8 mouse cellular contexts compared by ENCODE assay signal in genomic region chr7:5079365-5080009, GRCm38 (mm10). TPM values are rescaled to one million over a fixed set of nuclear protein-coding genes. Genes with fewer than 3 reads are reported as not detected.
DNase-seq lines count a peak whose midpoint lies in the region; ATAC-seq and TF ChIP-seq lines count a peak whose summit lies in the region.
"Not testable (repeated sequence)": the region's sequence is repeated elsewhere in the genome, so short reads cannot be mapped to it uniquely, and the experiment has no call there.

No protein-coding gene starts in this region.

- H3K9me3 ChIP-seq in forebrain, embryonic 12.5 days; heart, embryonic 15.5 days (replicated peaks); intestine, embryonic 16.5 days (ENCODE audit: control insufficient read depth, low read length); limb, embryonic 14.5 days (ENCODE audit: control insufficient read depth, low read length); lung, embryonic 16.5 days (ENCODE audit: control insufficient read depth, low read length); neural tube, embryonic 11.5 days (ENCODE audit: control insufficient read depth, low read length): not testable (repeated sequence)

- peak; percentile 37 for ATAC-seq in forebrain, embryonic 12.5 days (ENCODE audit: low FRiP score)
- peak; percentile 3; the same call in 1 of the 2 replicates for ATAC-seq in heart, embryonic 15.5 days (replicated peaks; ENCODE audit: insufficient number of reproducible peaks, insufficient read depth, low FRiP score, low read depth)
- peak; percentile 8 for ATAC-seq in intestine, embryonic 16.5 days
- peak; percentile 0; the same call in 1 of the 2 replicates for ATAC-seq in limb, embryonic 14.5 days (ENCODE audit: low FRiP score, low read depth)
- peak; percentile 29 for ATAC-seq in lung, embryonic 16.5 days (ENCODE audit: low read depth)
- ATAC-seq in neural tube, embryonic 11.5 days (ENCODE audit: insufficient read depth, low FRiP score, low TSS enrichment), result peak; percentile 29; the same call in 1 of the 2 replicates

- TF ChIP-seq CTCF in thymus, adult 2 months (IDR thresholded peaks at IDR 0.05; ENCODE audit: borderline replicate concordance, control insufficient read depth, extremely low read depth, insufficient read depth, low read length, poor library complexity), result not testable (repeated sequence)

- not testable (repeated sequence) for H3K9ac ChIP-seq in forebrain, embryonic 12.5 days; neural tube, embryonic 11.5 days (ENCODE audit: low read length)
- peak overlapping the region; percentile 41; the same call in 1 of the 2 replicates for H3K9ac ChIP-seq in heart, embryonic 15.5 days
- peak overlapping the region; percentile 99; the same call in 1 of the 2 replicates for H3K9ac ChIP-seq in intestine, embryonic 16.5 days (ENCODE audit: low read depth, low read length)
- H3K9ac ChIP-seq in limb, embryonic 14.5 days (ENCODE audit: low read depth, low read length, severe bottlenecking), result peak overlapping the region; percentile 97; the same call in 1 of the 2 replicates
- H3K9ac ChIP-seq in lung, embryonic 16.5 days (ENCODE audit: low read length), result peak overlapping the region; percentile 99

- H3K4me1 ChIP-seq in brown adipose tissue, adult 24 weeks (ENCODE audit: control insufficient read depth, insufficient read depth, insufficient read length, low read length), result peaks cover 23% of the 10 kb centered on the region
- peaks cover 16% of the 10 kb centered on the region for H3K4me1 ChIP-seq in forebrain, embryonic 12.5 days
- peaks cover 26% of the 10 kb centered on the region for H3K4me1 ChIP-seq in heart, embryonic 15.5 days (replicated peaks)
- peaks cover 10% of the 10 kb centered on the region for H3K4me1 ChIP-seq in intestine, embryonic 16.5 days (ENCODE audit: control insufficient read depth, insufficient read depth, low read length)
- not testable (repeated sequence) for H3K4me1 ChIP-seq in limb, embryonic 14.5 days (ENCODE audit: control insufficient read depth, insufficient read depth, low read length); thymus, adult 2 months (replicated peaks; ENCODE audit: control insufficient read depth, insufficient read depth, low read length)
- H3K4me1 ChIP-seq in lung, embryonic 16.5 days (replicated peaks; ENCODE audit: control insufficient read depth, insufficient read depth, low read length), result peaks cover 17% of the 10 kb centered on the region
- peaks cover 12% of the 10 kb centered on the region; the same call in 1 of the 2 replicates for H3K4me1 ChIP-seq in neural tube, embryonic 11.5 days (ENCODE audit: control insufficient read depth, insufficient read depth, low read length)

- not testable (repeated sequence) for DNase-seq in limb, embryonic 14.5 days (ENCODE audit: low spot score); neural tube, embryonic 11.5 days (ENCODE audit: low spot score); thymus, adult 2 months

- peak overlapping the region; percentile 71 for H3K4me3 ChIP-seq in brown adipose tissue, adult 24 weeks (ENCODE audit: insufficient read depth, low read depth, low read length)
- H3K4me3 ChIP-seq in forebrain, embryonic 12.5 days (replicated peaks), result peak overlapping the region; percentile 94
- H3K4me3 ChIP-seq in heart, embryonic 15.5 days, result peak overlapping the region; percentile 96
- H3K4me3 ChIP-seq in intestine, embryonic 16.5 days (ENCODE audit: low read length), result peak overlapping the region; percentile 100
- peak overlapping the region; percentile 99 for H3K4me3 ChIP-seq in limb, embryonic 14.5 days (replicated peaks; ENCODE audit: low read length)
- H3K4me3 ChIP-seq in lung, embryonic 16.5 days (ENCODE audit: low read length), result peak overlapping the region; percentile 97
- peak overlapping the region; percentile 93 for H3K4me3 ChIP-seq in neural tube, embryonic 11.5 days (ENCODE audit: low read depth, low read length)
- H3K4me3 ChIP-seq in thymus, adult 2 months (ENCODE audit: control insufficient read depth, insufficient read depth, low read length), result peak overlapping the region; percentile 20; the same call in 1 of the 2 replicates

- H3K27ac ChIP-seq in brown adipose tissue, adult 24 weeks (replicated peaks; ENCODE audit: low read depth, low read length), result peak overlapping the region; percentile 88
- peak overlapping the region; percentile 90 for H3K27ac ChIP-seq in forebrain, embryonic 12.5 days
- peak overlapping the region; percentile 97 for H3K27ac ChIP-seq in heart, embryonic 15.5 days
- H3K27ac ChIP-seq in intestine, embryonic 16.5 days (ENCODE audit: low read length), result peak overlapping the region; percentile 97
- peak overlapping the region; percentile 90 for H3K27ac ChIP-seq in limb, embryonic 14.5 days (replicated peaks; ENCODE audit: low read depth, low read length)
- H3K27ac ChIP-seq in lung, embryonic 16.5 days (ENCODE audit: low read length), result peak overlapping the region; percentile 94
- H3K27ac ChIP-seq in neural tube, embryonic 11.5 days (ENCODE audit: low read depth, low read length); thymus, adult 2 months (ENCODE audit: control insufficient read depth, insufficient read depth, low read length): not testable (repeated sequence)

- TF ChIP-seq POLR2A in limb, embryonic 14.5 days (IDR thresholded peaks at IDR 0.05; ENCODE audit: borderline replicate concordance, extremely low read depth, insufficient read depth, insufficient read length), result 0 out of 2 replicates have a peak, but pooled peaks have one; percentile 4
- not testable (repeated sequence) for TF ChIP-seq POLR2A in thymus, adult 2 months (IDR thresholded peaks at IDR 0.05; ENCODE audit: control insufficient read depth, extremely low read depth, insufficient read depth, low read length, poor library complexity)

- WGBS in forebrain, embryonic 12.5 days, result 49% methylated on average over 9 of the region's 13 CpGs
- WGBS in heart, embryonic 15.5 days, result 45% methylated on average over 11 of the region's 13 CpGs
- 48% methylated on average over 9 of the region's 13 CpGs for WGBS in intestine, embryonic 16.5 days
- WGBS in limb, embryonic 14.5 days, result 38% methylated on average over 7 of the region's 13 CpGs
- WGBS in lung, embryonic 16.5 days, result 29% methylated on average over 9 of the region's 13 CpGs
- WGBS in neural tube, embryonic 11.5 days, result 51% methylated on average over 10 of the region's 13 CpGs
- 58% methylated on average over 9 of the region's 13 CpGs for WGBS in thymus, adult 2 months

- H3K27me3 ChIP-seq in forebrain, embryonic 12.5 days; heart, embryonic 15.5 days; intestine, embryonic 16.5 days (replicated peaks; ENCODE audit: control insufficient read depth, insufficient read depth, low read length); limb, embryonic 14.5 days (ENCODE audit: control insufficient read depth, insufficient read depth, low read length); lung, embryonic 16.5 days (ENCODE audit: control insufficient read depth, insufficient read depth, low read depth, low read length); neural tube, embryonic 11.5 days (ENCODE audit: control insufficient read depth, insufficient read depth, low read length); thymus, adult 2 months (ENCODE audit: control insufficient read depth, insufficient read depth, low read length): not testable (repeated sequence)

- peak overlapping the region; percentile 92 for H3K4me2 ChIP-seq in forebrain, embryonic 12.5 days
- H3K4me2 ChIP-seq in heart, embryonic 15.5 days, result peak overlapping the region; percentile 88
- peak overlapping the region; percentile 59 for H3K4me2 ChIP-seq in intestine, embryonic 16.5 days (ENCODE audit: low read depth, low read length)
- H3K4me2 ChIP-seq in limb, embryonic 14.5 days (replicated peaks; ENCODE audit: low read depth, low read length, severe bottlenecking), result peak overlapping the region; percentile 87
- H3K4me2 ChIP-seq in lung, embryonic 16.5 days (ENCODE audit: low read depth, low read length), result peak overlapping the region; percentile 84
- peak overlapping the region; percentile 35; the same call in 1 of the 2 replicates for H3K4me2 ChIP-seq in neural tube, embryonic 11.5 days (ENCODE audit: low read depth)

- peaks cover 61% of the 10 kb centered on the region for H3K36me3 ChIP-seq in forebrain, embryonic 12.5 days (replicated peaks)
- H3K36me3 ChIP-seq in heart, embryonic 15.5 days, result peaks cover 48% of the 10 kb centered on the region
- H3K36me3 ChIP-seq in intestine, embryonic 16.5 days (ENCODE audit: control insufficient read depth, insufficient read depth, low read length), result peaks cover 20% of the 10 kb centered on the region; the same call in 1 of the 2 replicates
- peaks cover 62% of the 10 kb centered on the region for H3K36me3 ChIP-seq in limb, embryonic 14.5 days (ENCODE audit: control insufficient read depth, insufficient read depth, low read length)
- peaks cover 38% of the 10 kb centered on the region for H3K36me3 ChIP-seq in lung, embryonic 16.5 days (ENCODE audit: control insufficient read depth, insufficient read depth, low read length)
- H3K36me3 ChIP-seq in neural tube, embryonic 11.5 days (ENCODE audit: control insufficient read depth, insufficient read depth, low read length), result peaks cover 11% of the 10 kb centered on the region
- H3K36me3 ChIP-seq in thymus, adult 2 months (ENCODE audit: control insufficient read depth, insufficient read depth, low read length), result peaks cover 46% of the 10 kb centered on the region

RNA-seq across cellular contexts. Expression of gene Epn1, which starts 0.5 kb away (rescaled TPM):
- 66.5 and 69.5 TPM in 2 replicates for polyA plus RNA-seq in brown adipose tissue, adult 24 weeks (2012; ENCODE audit: insufficient read depth, insufficient read length, missing spikeins)
- polyA plus RNA-seq in forebrain, embryonic 12.5 days (2016; fragmentation: Nextera tagmentation; extraction: Ambion mirVana), result 62.9 and 66.4 TPM in 2 replicates
- polyA plus RNA-seq in heart, embryonic 15.5 days (2015; fragmentation: Nextera tagmentation; extraction: Ambion mirVana), result 43.1 and 57.0 TPM in 2 replicates
- polyA plus RNA-seq in intestine, embryonic 16.5 days (2015; fragmentation: Nextera tagmentation; extraction: Ambion mirVana), result 75.0 and 87.4 TPM in 2 replicates
- 119 and 144 TPM in 2 replicates for polyA plus RNA-seq in limb, embryonic 14.5 days (2012; rRNA removed)
- polyA plus RNA-seq in limb, embryonic 14.5 days (2014; fragmentation: Nextera tagmentation; extraction: Ambion mirVana), result 69.1 and 76.2 TPM in 2 replicates
- 53.8 and 54.8 TPM in 2 replicates for polyA plus RNA-seq in lung, embryonic 16.5 days (2015; fragmentation: Nextera tagmentation; extraction: Ambion mirVana)
- 64.8 and 67.4 TPM in 2 replicates for polyA plus RNA-seq in neural tube, embryonic 11.5 days (2014; fragmentation: Nextera tagmentation; extraction: Ambion mirVana)
- 230 and 280 TPM in 2 replicates for polyA plus RNA-seq in thymus, adult 2 months (2012; rRNA removed)

RNA-seq across cellular contexts. Expression of gene U2af2, which starts 17.5 kb away (rescaled TPM):
- polyA plus RNA-seq in brown adipose tissue, adult 24 weeks (2012; ENCODE audit: insufficient read depth, insufficient read length, missing spikeins), result 44.6 and 58.8 TPM in 2 replicates
- 165 and 166 TPM in 2 replicates for polyA plus RNA-seq in forebrain, embryonic 12.5 days (2016; fragmentation: Nextera tagmentation; extraction: Ambion mirVana)
- 63.0 and 78.8 TPM in 2 replicates for polyA plus RNA-seq in heart, embryonic 15.5 days (2015; fragmentation: Nextera tagmentation; extraction: Ambion mirVana)
- polyA plus RNA-seq in intestine, embryonic 16.5 days (2015; fragmentation: Nextera tagmentation; extraction: Ambion mirVana), result 107 and 112 TPM in 2 replicates
- polyA plus RNA-seq in limb, embryonic 14.5 days (2012; rRNA removed), result 431 and 479 TPM in 2 replicates
- 123 and 128 TPM in 2 replicates for polyA plus RNA-seq in limb, embryonic 14.5 days (2014; fragmentation: Nextera tagmentation; extraction: Ambion mirVana)
- polyA plus RNA-seq in lung, embryonic 16.5 days (2015; fragmentation: Nextera tagmentation; extraction: Ambion mirVana), result 109 and 110 TPM in 2 replicates
- polyA plus RNA-seq in neural tube, embryonic 11.5 days (2014; fragmentation: Nextera tagmentation; extraction: Ambion mirVana), result 167 and 186 TPM in 2 replicates
- polyA plus RNA-seq in thymus, adult 2 months (2012; rRNA removed), result 437 and 438 TPM in 2 replicates

RNA-seq across cellular contexts. Expression of gene Zfp580, which starts 28.1 kb away (rescaled TPM):
- 4.4 and 5.6 TPM in 2 replicates for polyA plus RNA-seq in brown adipose tissue, adult 24 weeks (2012; ENCODE audit: insufficient read depth, insufficient read length, missing spikeins)
- 44.9 and 46.3 TPM in 2 replicates for polyA plus RNA-seq in forebrain, embryonic 12.5 days (2016; fragmentation: Nextera tagmentation; extraction: Ambion mirVana)
- polyA plus RNA-seq in heart, embryonic 15.5 days (2015; fragmentation: Nextera tagmentation; extraction: Ambion mirVana), result 14.7 and 17.2 TPM in 2 replicates
- 18.2 and 20.2 TPM in 2 replicates for polyA plus RNA-seq in intestine, embryonic 16.5 days (2015; fragmentation: Nextera tagmentation; extraction: Ambion mirVana)
- 49.7 and 70.4 TPM in 2 replicates for polyA plus RNA-seq in limb, embryonic 14.5 days (2012; rRNA removed)
- polyA plus RNA-seq in limb, embryonic 14.5 days (2014; fragmentation: Nextera tagmentation; extraction: Ambion mirVana), result 47.5 and 57.7 TPM in 2 replicates
- 26.7 and 27.0 TPM in 2 replicates for polyA plus RNA-seq in lung, embryonic 16.5 days (2015; fragmentation: Nextera tagmentation; extraction: Ambion mirVana)
- 42.3 and 48.9 TPM in 2 replicates for polyA plus RNA-seq in neural tube, embryonic 11.5 days (2014; fragmentation: Nextera tagmentation; extraction: Ambion mirVana)
- 29.9 and 42.3 TPM in 2 replicates for polyA plus RNA-seq in thymus, adult 2 months (2012; rRNA removed)

RNA-seq across cellular contexts. Expression of gene Rfpl4, which starts 37.3 kb away (rescaled TPM):
- polyA plus RNA-seq in brown adipose tissue, adult 24 weeks (2012; ENCODE audit: insufficient read depth, insufficient read length, missing spikeins), result not detected in 2 replicates
- not detected in 2 replicates for polyA plus RNA-seq in forebrain, embryonic 12.5 days (2016; fragmentation: Nextera tagmentation; extraction: Ambion mirVana)
- not detected in 2 replicates for polyA plus RNA-seq in heart, embryonic 15.5 days (2015; fragmentation: Nextera tagmentation; extraction: Ambion mirVana)
- not detected in 2 replicates for polyA plus RNA-seq in intestine, embryonic 16.5 days (2015; fragmentation: Nextera tagmentation; extraction: Ambion mirVana)
- polyA plus RNA-seq in limb, embryonic 14.5 days (2012; rRNA removed), result not detected in 2 replicates
- polyA plus RNA-seq in limb, embryonic 14.5 days (2014; fragmentation: Nextera tagmentation; extraction: Ambion mirVana), result not detected in 2 replicates
- not detected in 2 replicates for polyA plus RNA-seq in lung, embryonic 16.5 days (2015; fragmentation: Nextera tagmentation; extraction: Ambion mirVana)
- not detected in 2 replicates for polyA plus RNA-seq in neural tube, embryonic 11.5 days (2014; fragmentation: Nextera tagmentation; extraction: Ambion mirVana)
- not detected in 2 replicates for polyA plus RNA-seq in thymus, adult 2 months (2012; rRNA removed)

RNA-seq across cellular contexts. Expression of gene Zfp784, which starts 41.2 kb away (rescaled TPM):
- polyA plus RNA-seq in brown adipose tissue, adult 24 weeks (2012; ENCODE audit: insufficient read depth, insufficient read length, missing spikeins), result 1.2 and 1.9 TPM in 2 replicates
- polyA plus RNA-seq in forebrain, embryonic 12.5 days (2016; fragmentation: Nextera tagmentation; extraction: Ambion mirVana), result 4.0 and 4.5 TPM in 2 replicates
- 5.4 and 6.5 TPM in 2 replicates for polyA plus RNA-seq in heart, embryonic 15.5 days (2015; fragmentation: Nextera tagmentation; extraction: Ambion mirVana)
- polyA plus RNA-seq in intestine, embryonic 16.5 days (2015; fragmentation: Nextera tagmentation; extraction: Ambion mirVana), result 7.9 and 8.0 TPM in 2 replicates
- 6.5 and 6.8 TPM in 2 replicates for polyA plus RNA-seq in limb, embryonic 14.5 days (2012; rRNA removed)
- 5.6 and 6.3 TPM in 2 replicates for polyA plus RNA-seq in limb, embryonic 14.5 days (2014; fragmentation: Nextera tagmentation; extraction: Ambion mirVana)
- polyA plus RNA-seq in lung, embryonic 16.5 days (2015; fragmentation: Nextera tagmentation; extraction: Ambion mirVana), result 4.9 and 7.0 TPM in 2 replicates
- 2.7 and 3.2 TPM in 2 replicates for polyA plus RNA-seq in neural tube, embryonic 11.5 days (2014; fragmentation: Nextera tagmentation; extraction: Ambion mirVana)
- 5.2 and 6.3 TPM in 2 replicates for polyA plus RNA-seq in thymus, adult 2 months (2012; rRNA removed)

Comparison
In these comparisons a context has a peak if more than half of its experiments do, and no peak if none do; other contexts are left out.
1. H3K4me3 ChIP-seq: peak in every context shown above with its lines; median percentile 100 in intestine, embryonic 16.5 days; 99 in limb, embryonic 14.5 days; 97 in lung, embryonic 16.5 days; 96 in heart, embryonic 15.5 days; 94 in forebrain, embryonic 12.5 days; 93 in neural tube, embryonic 11.5 days; 71 in brown adipose tissue, adult 24 weeks; 20 in thymus, adult 2 months.
2. H3K4me2 ChIP-seq: peak in every context shown above with its lines; median percentile 92 in forebrain, embryonic 12.5 days; 88 in heart, embryonic 15.5 days; 87 in limb, embryonic 14.5 days; 84 in lung, embryonic 16.5 days; 59 in intestine, embryonic 16.5 days; 35 in neural tube, embryonic 11.5 days.